Mouse (Mus musculus) c-Kit-positive CD71-negative TER-119-negative erythroid progenitor cells, embryonic 14.5 days (primary cell): ENCODE measurements at regions not wholly inside any gene's neighbourhood (a gene's known extent, or its start where the extent isn't known, plus 50 kb on each side); places are given as distances from the start of the nearest gene placed in this dataset.

Experiments
- DNase-seq: peaks from one replicate; pipeline ENCODE4 v3.0.0-alpha.2; 2013; ENCODE audit warnings: low read depth

- peak; percentile 17 for DNase-seq
Measured at GRCm38 (mm10) chr6:121560852-121561251, 74.3 kb upstream of the A2m start.

GRCm38 (mm10) chr6:121560393-121560793, 74.8 kb upstream of the A2m start:
- DNase-seq = no peak

- peak; percentile 10 for DNase-seq
Measured at GRCm38 (mm10) chr6:121556481-121556880, 78.7 kb upstream of the A2m start.

- no peak for DNase-seq
Measured at GRCm38 (mm10) chr6:121553501-121554132, 80.1 kb upstream of the Iqsec3 start.

GRCm38 (mm10) chr6:121533521-121533920, 60.0 kb upstream of the Iqsec3 start:
- no peak for DNase-seq

- DNase-seq = peak; percentile 34
Measured at GRCm38 (mm10) chr6:121532926-121533325, 59.4 kb upstream of the Iqsec3 start.

- DNase-seq = no peak
Measured at GRCm38 (mm10) chr6:121531825-121532389, 58.4 kb upstream of the Iqsec3 start.

GRCm38 (mm10) chr6:121527281-121527680, 53.8 kb upstream of the Iqsec3 start:
- DNase-seq = no peak

- no peak for DNase-seq
Measured at GRCm38 (mm10) chr6:121526121-121526520, 52.6 kb upstream of the Iqsec3 start.

- DNase-seq = no peak
Measured at GRCm38 (mm10) chr6:121524613-121524970, 51.1 kb upstream of the Iqsec3 start.

GRCm38 (mm10) chr6:121523882-121524612, 50.6 kb upstream of the Iqsec3 start:
- no peak for DNase-seq
